Mouse (Mus musculus): ENCODE measurements at regions not wholly inside any gene's neighbourhood (a gene's known extent, or its start where the extent isn't known, plus 50 kb on each side); places are given as distances from the start of the nearest gene placed in this dataset.

- TF ChIP-seq CTCF (IDR thresholded peaks at IDR 0.05; ENCODE audit: low read depth) (no peak), EP300 (IDR thresholded peaks at IDR 0.05; ENCODE audit: low read depth) (no peak)
Observed at GRCm38 (mm10) chr8:78117191-78117590, 95.9 kb upstream of the Ttc29 start.
